Mouse (Mus musculus): ENCODE data around the gene Pdxk.
A peak's percentile ranks its signal among the peaks of the same experiment; 100 is the strongest.
"Not testable (repeated sequence)": the region's sequence is repeated elsewhere in the genome, so short reads cannot be mapped to it uniquely, and the experiment has no call there.

Pdxk gene

GRCm38 (mm10) chr10:78464792-78465207 is at the start of gene Pdxk:
TSS of gene Pdxk (minus strand) at chr10:78464975.
- peak; percentile 86 to 91 for DNase-seq (ENCODE audit: low spot score in 2 of 2)

- DNase-seq (ENCODE audit: low spot score in 2 of 2) = no peak
Measured at GRCm38 (mm10) chr10:78502986-78503733, 38.4 kb upstream of the Pdxk start.

- peak; percentile 51 to 79 for DNase-seq (ENCODE audit: low spot score in 2 of 2)
Measured at GRCm38 (mm10) chr10:78487431-78488086, 22.8 kb upstream of the Pdxk start.

- DNase-seq (ENCODE audit: low spot score in 2 of 2) = no peak
Measured at GRCm38 (mm10) chr10:78486871-78487270, 22.1 kb upstream of the Pdxk start.

GRCm38 (mm10) chr10:78485369-78485768 is 20.6 kb upstream of the Pdxk start:
- DNase-seq (ENCODE audit: low spot score in 2 of 2) = not testable (repeated sequence)

- no peak for DNase-seq (ENCODE audit: low spot score in 2 of 2)
Measured at GRCm38 (mm10) chr10:78481928-78482499, 17.2 kb upstream of the Pdxk start.

- no peak for DNase-seq (ENCODE audit: low spot score in 2 of 2)
Measured at GRCm38 (mm10) chr10:78480954-78481927, 16.5 kb upstream of the Pdxk start.

- no peak for DNase-seq (ENCODE audit: low spot score in 2 of 2)
Measured at GRCm38 (mm10) chr10:78476821-78477220, 12.0 kb upstream of the Pdxk start.

- no peak for DNase-seq (ENCODE audit: low spot score in 2 of 2)
Measured at GRCm38 (mm10) chr10:78474759-78475158, 10.0 kb upstream of the Pdxk start.

GRCm38 (mm10) chr10:78473434-78473833 is 8.7 kb upstream of the Pdxk start:
- no peak for DNase-seq (ENCODE audit: low spot score in 2 of 2)

GRCm38 (mm10) chr10:78472046-78472445 is 7.3 kb upstream of the Pdxk start:
- no peak for DNase-seq (ENCODE audit: low spot score in 2 of 2)

GRCm38 (mm10) chr10:78470582-78471313 is 6.0 kb upstream of the Pdxk start:
- no peak for DNase-seq (ENCODE audit: low spot score in 2 of 2)

- no peak for DNase-seq (ENCODE audit: low spot score in 2 of 2)
Measured at GRCm38 (mm10) chr10:78467761-78468310, 3.1 kb upstream of the Pdxk start.

- no peak for DNase-seq (ENCODE audit: low spot score in 2 of 2)
Measured at GRCm38 (mm10) chr10:78466647-78467046, 1.9 kb upstream of the Pdxk start.

GRCm38 (mm10) chr10:78465472-78465871 is 697 bp upstream of the Pdxk start:
- no peak for DNase-seq (ENCODE audit: low spot score in 2 of 2)

- DNase-seq (ENCODE audit: low spot score in 2 of 2) = no peak
Measured at GRCm38 (mm10) chr10:78464201-78464791, 479 bp downstream of the Pdxk start.

- no peak for DNase-seq (ENCODE audit: low spot score in 2 of 2)
Measured at GRCm38 (mm10) chr10:78463769-78464167, 1.0 kb downstream of the Pdxk start.

GRCm38 (mm10) chr10:78462945-78463768 is 1.6 kb downstream of the Pdxk start:
- DNase-seq (ENCODE audit: low spot score in 2 of 2) = no peak

- DNase-seq (ENCODE audit: low spot score in 2 of 2) = no peak
Measured at GRCm38 (mm10) chr10:78461767-78462166, 3.0 kb downstream of the Pdxk start.
